Mouse (Mus musculus): ENCODE measurements around the gene Otub2.

Gene Otub2

DNA sequence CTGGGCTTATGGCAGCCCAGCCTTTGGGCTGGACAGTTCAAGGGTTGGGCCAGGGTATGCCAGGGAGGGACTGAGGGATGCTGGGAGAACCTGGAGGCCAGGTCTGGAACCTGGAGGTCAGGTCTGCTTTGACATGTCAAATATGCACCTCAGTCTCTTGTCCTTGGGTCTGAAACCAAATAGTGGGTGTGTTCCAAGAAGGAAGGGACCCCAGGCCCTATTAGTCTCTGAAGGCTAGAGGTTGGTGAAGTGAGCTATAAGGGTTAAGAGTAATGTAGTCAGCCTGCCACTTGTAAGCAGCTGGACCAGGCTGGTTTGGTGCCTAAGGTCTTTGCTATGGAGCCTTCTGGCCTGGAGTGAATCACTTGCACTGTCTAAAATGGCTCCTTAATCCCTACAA lies 46.4 kb downstream of the Otub2 start:
- peak in 1 of 2 experiments; percentile 63 for DNase-seq (ENCODE audit: inconsistent age in 2 of 2, low spot score in 1 of 2)

DNA sequence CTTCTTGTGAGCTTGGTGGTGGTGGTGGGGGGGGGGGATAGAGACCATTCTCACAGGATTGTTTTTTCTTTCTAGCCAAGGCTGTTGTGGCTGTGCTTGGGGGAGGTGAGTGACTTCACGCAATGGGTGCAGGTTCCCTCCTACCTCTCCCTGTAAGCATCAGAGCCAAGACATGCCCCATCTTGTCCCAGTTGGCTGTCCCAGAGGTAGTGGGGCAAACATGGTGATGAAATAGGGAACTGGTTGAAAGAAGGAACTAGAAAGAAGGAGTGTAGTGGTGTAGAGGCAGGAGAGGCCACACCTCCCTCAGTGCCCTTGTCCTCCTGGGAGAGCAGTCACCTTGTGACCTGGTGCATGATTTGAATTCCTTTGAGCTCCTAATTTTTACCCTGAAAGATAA lies 49.1 kb downstream of the Otub2 start:
- DNase-seq (ENCODE audit: inconsistent age in 2 of 2, low spot score in 1 of 2) = peak in 1 of 2 experiments; percentile 58

DNA sequence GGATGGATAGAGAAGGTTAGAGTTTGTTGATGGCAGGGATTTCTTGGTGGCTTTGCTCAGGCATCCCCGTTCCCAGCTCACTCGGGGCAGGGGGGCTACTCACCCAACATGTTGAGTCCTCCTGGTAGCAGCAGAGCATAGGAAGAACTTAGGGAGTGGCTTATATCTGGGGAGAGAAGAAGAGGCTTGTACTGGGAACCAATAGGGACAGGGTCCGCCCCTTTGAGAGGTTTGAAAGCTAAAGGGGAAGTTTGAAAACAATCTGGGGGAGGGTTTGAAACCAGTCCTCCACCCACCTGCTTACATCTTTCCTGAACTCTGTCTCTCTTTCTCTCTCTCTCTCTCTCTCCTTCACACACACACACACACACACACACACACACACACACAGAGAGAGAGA lies 55.0 kb downstream of the Otub2 start, which contains the start of gene Ifi27l2a:
TSS of gene Ifi27l2a (minus strand) at position 157 of the 400 bp plus-strand sequence.
- DNase-seq (ENCODE audit: inconsistent age in 2 of 2, low spot score in 1 of 2) = peak in 1 of 2 experiments; percentile 54

DNA sequence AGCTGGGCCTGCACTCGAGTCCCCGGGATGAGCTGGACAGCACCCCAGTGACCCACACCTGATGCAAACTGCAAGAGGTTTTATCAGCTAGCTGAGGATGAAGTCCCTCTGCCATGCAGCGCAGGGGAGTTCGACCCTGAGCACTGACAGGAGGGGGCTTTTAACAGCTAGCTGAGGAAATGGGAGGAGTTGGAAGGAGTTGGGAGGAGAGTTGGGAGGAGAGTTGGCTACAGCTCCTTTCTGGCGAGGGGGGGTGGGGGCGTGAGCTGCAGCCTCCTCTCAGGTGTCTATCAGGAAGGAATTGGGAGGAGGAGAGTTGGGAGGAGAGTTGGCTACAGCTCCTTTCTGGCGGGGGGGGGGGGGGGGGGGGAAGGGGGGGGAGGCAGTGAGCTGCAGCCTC lies 55.8 kb downstream of the Otub2 start:
- DNase-seq (ENCODE audit: inconsistent age in 2 of 2, low spot score in 1 of 2) = peak in 1 of 2 experiments; percentile 22

DNA sequence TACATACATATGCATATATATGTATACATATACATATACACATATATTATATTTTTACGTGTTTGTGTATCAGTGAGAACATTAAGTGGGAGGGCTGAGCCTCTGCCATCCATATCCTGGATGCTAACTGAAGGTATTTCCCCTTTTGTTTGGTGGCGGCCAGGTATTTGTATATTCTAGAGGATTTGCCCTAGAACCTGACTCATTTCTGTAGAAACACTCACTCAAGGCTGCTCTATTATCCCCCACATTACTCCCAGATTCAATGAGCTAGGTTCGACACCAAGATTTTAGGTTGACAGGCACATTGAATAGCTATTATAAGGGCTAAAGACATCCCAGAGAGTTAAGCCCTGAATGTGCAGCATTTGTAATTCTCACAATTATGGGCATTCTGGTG lies 56.6 kb downstream of the Otub2 start:
- peak in 1 of 2 experiments; percentile 16 for DNase-seq (ENCODE audit: inconsistent age in 2 of 2, low spot score in 1 of 2)

DNA sequence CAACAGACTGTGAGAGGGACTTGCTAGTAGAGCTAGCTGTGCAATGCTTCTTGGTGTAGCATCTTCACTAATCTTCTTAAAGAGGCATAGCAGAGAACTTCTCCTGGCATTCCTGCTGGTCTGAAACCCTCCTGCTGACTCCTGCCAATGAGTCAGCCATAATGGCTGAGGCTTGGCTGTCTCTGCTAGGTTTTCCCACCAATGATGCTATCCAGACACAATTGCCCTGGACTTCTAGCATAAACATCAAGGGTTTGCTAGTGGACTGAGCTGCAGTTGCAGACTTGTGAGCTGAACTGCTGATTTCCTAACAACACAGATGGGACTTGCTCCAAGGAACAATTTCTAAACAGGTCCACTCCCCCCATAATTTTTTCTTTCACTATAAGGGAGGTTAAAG lies 64.9 kb downstream of the Otub2 start:
- DNase-seq (ENCODE audit: inconsistent age in 2 of 2, low spot score in 1 of 2) = no peak

Data from adrenal gland, adult (tissue).